Mouse (Mus musculus): ENCODE data around the gene Efcc1. TPM values are rescaled to one million over a fixed set of nuclear protein-coding genes. Genes with fewer than 3 reads are reported as not detected.

Gene Efcc1
- total RNA-seq (2023): not detected

DNA sequence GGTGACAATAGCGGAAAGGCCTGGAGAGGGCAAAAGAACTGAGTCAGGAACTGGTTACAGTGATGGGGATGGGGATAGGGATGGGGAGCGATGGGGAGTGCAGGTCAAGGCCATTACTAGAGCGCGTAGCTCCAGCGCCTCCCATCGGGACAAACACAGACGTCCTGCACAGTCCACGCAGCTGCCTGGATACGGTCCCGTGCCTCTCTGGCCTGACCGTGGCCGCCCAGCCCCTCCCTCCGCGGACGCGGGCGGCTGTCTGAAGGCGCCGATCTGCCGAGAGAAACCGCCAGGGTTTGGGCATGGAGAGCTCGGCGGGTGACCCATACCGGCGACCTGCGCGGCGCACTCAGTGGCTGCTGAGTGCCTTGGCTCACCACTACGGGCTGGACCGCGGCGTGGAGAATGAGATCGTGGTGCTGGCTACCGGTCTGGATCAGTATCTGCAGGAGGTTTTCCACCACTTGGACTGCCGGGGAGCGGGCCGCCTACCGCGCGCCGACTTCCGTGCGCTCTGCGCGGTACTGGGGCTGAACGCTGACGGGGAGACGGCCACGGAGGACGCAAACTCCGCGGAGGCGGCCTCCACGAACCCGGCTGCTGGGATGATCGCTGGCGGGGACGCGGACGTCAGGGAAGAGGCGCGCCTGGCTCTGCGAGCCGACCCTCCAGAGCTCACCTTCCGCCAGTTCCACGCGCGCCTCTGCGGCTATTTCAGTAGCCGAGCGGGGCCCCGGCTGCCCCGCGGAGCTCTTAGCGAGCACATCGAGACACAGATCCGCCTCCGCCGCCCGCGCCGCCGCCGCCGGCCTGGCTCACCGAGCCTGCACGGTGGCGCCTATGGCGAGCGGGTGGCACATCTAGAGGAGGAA lies at the start of gene Efcc1:
Gene Efcc1, plus strand, starts transcription at position 279 of the 872 bp plus-strand sequence.

DNA sequence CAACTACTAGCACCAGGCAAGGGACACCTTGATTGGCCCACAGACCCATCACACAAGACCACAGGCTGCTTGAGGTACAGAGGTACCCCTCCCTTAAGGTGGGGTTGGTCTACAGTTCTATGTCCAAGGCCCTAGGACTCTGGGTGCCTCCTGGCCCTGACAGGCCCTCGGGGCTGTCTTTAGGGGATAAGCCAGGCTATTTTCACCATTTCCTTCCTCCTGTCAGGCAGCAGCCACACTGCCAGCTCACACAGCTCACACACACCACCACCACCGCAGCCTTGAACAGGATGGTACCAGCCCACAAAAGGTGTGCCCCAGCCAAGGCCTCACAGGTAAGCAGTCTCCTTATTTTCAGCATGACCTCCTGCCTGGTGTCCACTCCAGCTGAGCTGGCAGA lies 47.2 kb downstream of the Efcc1 start, which contains the start of gene Gp9:
Gene Gp9, plus strand, starts transcription at position 231 of the 400 bp plus-strand sequence.

Other genes starting within 250 kb of the Efcc1 start
- 87.8 TPM for gene Arhgap25, start 197.6 kb upstream of the Efcc1 start, total RNA-seq (2023)
- gene Prokr1, start 140.1 kb upstream of the Efcc1 start, total RNA-seq (2023): not detected
- gene Aplf, start 58.7 kb upstream of the Efcc1 start, total RNA-seq (2023): 4.2 TPM
- not detected for gene Gp9, start 47.2 kb downstream of the Efcc1 start, total RNA-seq (2023)
- 29.6 TPM for gene Rab43, start 81.3 kb downstream of the Efcc1 start, total RNA-seq (2023)
- 5.3 TPM for gene Gm45140, start 104.9 kb downstream of the Efcc1 start, total RNA-seq (2023)
- gene Isy1, start 107.9 kb downstream of the Efcc1 start, total RNA-seq (2023): 107 TPM
- 547 TPM for gene Cnbp, start 120.2 kb downstream of the Efcc1 start, total RNA-seq (2023)
- gene Copg1, start 156.9 kb downstream of the Efcc1 start, total RNA-seq (2023): 166 TPM
- gene Hmces, start 183.1 kb downstream of the Efcc1 start, total RNA-seq (2023): 34.9 TPM

All from CD4-positive naive resting alpha-beta T cell, adult 57 days (primary cell).